ENCODE assay signal across 21 mouse cellular contexts in the genomic region with DNA sequence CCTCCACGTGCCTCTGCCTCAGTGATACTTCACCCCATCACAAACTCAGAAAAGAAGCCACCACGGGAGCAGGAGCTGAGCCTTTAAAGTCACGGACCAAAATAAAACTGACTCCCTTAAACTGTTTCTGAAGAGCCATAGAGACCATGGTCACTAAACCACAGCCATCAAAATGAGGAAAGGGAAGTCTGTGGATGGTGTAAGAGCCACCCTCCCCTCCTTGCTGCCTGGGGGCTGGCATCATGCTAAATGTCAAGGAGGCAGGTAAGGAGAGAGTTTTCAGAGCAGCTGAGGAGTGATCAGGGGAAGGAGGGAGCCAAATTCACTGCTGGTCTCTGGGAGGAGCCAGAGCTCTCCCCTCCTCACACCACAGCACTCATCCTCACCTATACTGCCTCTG.
DNase-seq lines count a peak whose midpoint lies in the region; ATAC-seq lines count a peak whose summit lies in the region.
"Had no signal": no experiment of that assay in that cellular context is flagged by ENCODE, and none has a peak within 500 bp of the region (broad histone marks: within the 10 kb centered on the region; RNA-seq: fewer than 3 reads in every experiment).

No protein-coding gene starts in this region.

- peak; percentile 6 for DNase-seq in lung, postnatal 36 days
- no peak for DNase-seq in lung, postnatal 14 days
- DNase-seq in MN1 (ENCODE audit: low spot score): no peak
- DNase-seq in kidney, adult 11 months: no peak
- DNase-seq in kidney, adult 18-20 months: no peak
- DNase-seq: adrenal gland, postnatal 10 days; cerebellum, adult 18-20 months; cerebellum, postnatal 36 days; embryo, embryonic 11 days; gastrocnemius, postnatal 25 days; heart, adult 2 months; kidney, adult 8-10 months; kidney, postnatal 4 days; layer of hippocampus, postnatal 36 days; thymus, postnatal 4 days had no signal

- peak; percentile 71 for ATAC-seq in common myeloid progenitor, adult 5-6 weeks (replicated peaks; ENCODE audit: low read depth, poor library complexity, severe bottlenecking)
- peak; percentile 71 for ATAC-seq in megakaryocyte progenitor cell, adult 5-6 weeks (replicated peaks; ENCODE audit: poor library complexity)
- ATAC-seq: forebrain, embryonic 15.5 days; hindbrain, embryonic 16.5 days; lung, postnatal 0 days; Patski had no signal
